Mouse (Mus musculus): Measurements from ENCODE around the gene Pacs2. TPM values are rescaled to one million over a fixed set of nuclear protein-coding genes. Genes with fewer than 3 reads are reported as not detected.

Pacs2 gene
- total RNA-seq, 2 experiments from 2014 or later, result 62.8 to 68.0 TPM

DNA sequence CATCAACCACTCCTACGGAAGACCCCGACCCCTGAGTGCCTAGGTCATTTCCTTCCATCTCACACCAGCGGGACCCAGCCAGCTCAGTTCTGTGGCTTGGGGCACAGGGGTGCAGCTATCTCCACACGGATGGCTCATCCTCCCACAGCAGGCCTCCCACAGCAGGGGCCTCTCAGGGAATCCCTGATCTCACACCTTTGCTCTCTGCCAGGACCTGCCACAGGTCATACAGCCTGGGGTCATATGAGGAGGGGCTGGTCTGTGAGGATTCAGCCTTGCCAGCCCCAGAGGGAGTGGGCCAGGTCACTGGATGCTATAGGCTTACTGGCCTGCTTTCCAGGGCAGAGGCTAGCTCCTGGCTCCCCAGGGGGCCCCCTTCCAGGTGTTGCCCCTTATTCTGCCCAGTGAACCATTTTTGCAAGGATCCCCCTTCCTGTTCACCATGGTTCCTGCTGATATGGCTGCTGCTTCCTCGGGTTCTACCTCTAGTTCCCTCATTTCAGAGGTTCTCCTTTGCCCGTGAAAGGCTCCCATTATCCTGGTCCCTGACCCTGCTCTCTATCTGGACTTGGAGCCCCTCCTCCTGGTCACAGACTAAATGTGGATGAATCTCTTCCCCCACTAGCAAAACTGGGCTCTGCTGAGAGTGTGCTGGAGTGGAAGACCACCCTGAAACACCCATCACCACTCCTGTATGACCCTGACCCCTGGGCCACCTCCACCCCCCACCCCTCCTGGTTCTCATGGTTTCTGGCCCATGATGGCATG lies 85.3 kb downstream of the Pacs2 start:
- DNase-seq (ENCODE audit: extremely low spot score in 1 of 2, low spot score in 2 of 2), result no peak
- no peak for TF ChIP-seq CTCF (IDR thresholded peaks at IDR 0.05)
- Histone ChIP-seq H3K27ac (peak overlapping the region; percentile 78; the same call in 1 of the 2 replicates), H3K4me3 (peak overlapping the region; percentile 75)
- intact Hi-C loops (cut with DNase I), result loop anchor here (2.0 to 5.0 kb wide), 2 partner anchors 25 to 97 kb away; partner anchors contain the start of genes Brf1 and Tex22

DNA sequence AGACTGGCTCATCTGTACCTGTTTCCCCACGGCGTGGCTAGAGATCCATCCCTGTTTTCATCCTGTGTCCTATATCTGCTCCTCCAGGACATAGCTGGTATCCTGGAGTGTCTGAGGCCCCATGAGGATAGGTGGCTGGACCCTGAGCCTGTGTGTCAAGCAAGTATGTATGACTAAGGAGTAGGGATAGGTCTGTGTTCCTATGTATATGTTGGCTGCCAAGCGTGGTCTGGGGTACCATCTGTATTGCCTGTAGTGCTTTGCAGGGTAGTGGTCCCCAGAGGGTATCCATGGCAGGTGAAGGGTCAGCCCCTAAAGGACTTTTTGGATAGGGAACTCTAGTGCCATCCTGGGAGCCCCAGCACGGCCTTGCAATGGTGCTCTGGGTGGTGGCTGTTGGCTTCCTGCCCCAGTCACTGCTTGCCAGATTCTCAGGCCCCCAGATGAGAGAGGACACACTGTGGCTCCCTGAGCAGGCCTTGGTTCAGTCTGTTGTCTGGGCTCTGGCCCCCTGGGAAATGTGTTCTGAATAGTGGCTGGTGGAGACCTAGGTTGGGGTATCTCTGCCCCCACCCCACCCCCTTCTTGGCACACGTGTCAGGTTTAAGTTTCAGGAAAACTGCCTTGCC lies 86.3 kb downstream of the Pacs2 start:
- no peak for TF ChIP-seq CTCF (IDR thresholded peaks at IDR 0.05)
- H3K27ac ChIP-seq, result peak overlapping the region; percentile 32; the same call in 1 of the 2 replicates
- no peak for DNase-seq (ENCODE audit: extremely low spot score in 1 of 2, low spot score in 2 of 2)
- intact Hi-C loops (cut with DNase I), result loop anchor here (5.0 kb wide), 1 partner anchor 98 kb away; the partner anchor contains the start of gene Brf1
- H3K4me3 ChIP-seq, result no peak overlapping the region

DNA sequence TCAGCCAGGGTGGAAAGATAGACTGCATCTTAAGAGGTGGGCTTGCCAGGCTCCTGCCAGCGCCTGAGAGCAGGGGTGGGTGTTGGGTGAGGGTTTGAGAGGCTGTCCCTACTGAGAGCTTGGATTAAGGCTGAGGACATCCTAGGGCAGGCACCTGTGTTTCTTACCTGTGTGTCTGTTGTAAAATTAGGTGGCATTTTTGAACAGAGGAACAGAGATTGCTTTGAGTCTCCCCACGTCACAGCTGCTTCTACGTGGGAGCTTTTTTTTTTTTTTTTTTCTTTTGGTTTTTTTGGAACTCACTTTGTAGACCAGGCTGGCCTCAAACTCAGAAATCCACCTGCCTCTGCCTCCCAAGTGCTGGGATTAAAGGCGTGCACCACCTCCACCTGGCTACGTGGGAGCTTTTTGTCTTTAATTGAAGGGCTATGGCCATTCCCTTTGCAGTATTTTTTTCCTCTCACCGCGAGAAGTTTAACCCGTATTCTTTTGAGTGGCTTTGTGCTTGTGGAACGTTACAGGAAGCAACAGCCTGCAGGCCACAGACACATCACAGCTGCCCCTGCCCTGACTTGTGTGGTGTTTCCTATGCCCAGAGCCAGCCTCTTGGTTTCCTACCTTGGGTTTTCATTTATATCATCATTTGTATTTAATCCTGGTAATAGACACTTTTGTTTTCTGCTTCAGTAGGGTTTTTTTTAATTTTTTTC lies 87.1 kb downstream of the Pacs2 start:
- TF ChIP-seq CTCF (IDR thresholded peaks at IDR 0.05), result no peak
- no peak overlapping the region for H3K4me3 ChIP-seq
- DNase-seq (ENCODE audit: extremely low spot score in 1 of 2, low spot score in 2 of 2), result no peak
- intact Hi-C loops (cut with DNase I), result loop anchor here (5.0 kb wide), 1 partner anchor 99 kb away; the partner anchor contains the start of gene Brf1
- no peak overlapping the region for H3K27ac ChIP-seq

DNA sequence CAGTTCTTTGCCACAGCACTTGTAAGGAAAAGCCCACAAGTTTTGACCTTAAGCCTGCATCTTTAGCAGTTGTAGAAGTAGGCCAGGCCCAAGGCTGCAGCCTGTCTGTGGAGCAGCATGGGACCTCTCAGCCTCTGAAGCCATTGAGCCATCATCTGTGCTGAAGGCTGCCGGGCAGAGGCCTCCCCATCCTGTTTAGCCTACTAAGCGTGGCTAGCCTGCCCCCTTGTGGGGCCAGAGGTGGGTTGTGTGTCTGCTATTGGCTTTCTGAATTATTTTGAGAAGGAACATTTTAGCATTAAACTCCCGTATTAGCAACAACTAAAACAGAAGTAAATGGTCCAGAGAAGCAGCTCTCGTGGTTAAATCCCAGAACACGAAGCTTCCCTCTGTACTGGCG lies 88.2 kb downstream of the Pacs2 start:
- Histone ChIP-seq H3K4me3 (no peak overlapping the region), H3K27ac (peak overlapping the region; percentile 57; the same call in 1 of the 2 replicates)
- TF ChIP-seq CTCF (IDR thresholded peaks at IDR 0.05), result peak; percentile 71
- DNase-seq (ENCODE audit: extremely low spot score in 1 of 2, low spot score in 2 of 2), result peak in 1 of 2 experiments; percentile 55
- intact Hi-C loops (cut with DNase I), result loop anchor here (5.0 kb wide), 1 partner anchor 100 kb away; the partner anchor contains the start of gene Brf1

DNA sequence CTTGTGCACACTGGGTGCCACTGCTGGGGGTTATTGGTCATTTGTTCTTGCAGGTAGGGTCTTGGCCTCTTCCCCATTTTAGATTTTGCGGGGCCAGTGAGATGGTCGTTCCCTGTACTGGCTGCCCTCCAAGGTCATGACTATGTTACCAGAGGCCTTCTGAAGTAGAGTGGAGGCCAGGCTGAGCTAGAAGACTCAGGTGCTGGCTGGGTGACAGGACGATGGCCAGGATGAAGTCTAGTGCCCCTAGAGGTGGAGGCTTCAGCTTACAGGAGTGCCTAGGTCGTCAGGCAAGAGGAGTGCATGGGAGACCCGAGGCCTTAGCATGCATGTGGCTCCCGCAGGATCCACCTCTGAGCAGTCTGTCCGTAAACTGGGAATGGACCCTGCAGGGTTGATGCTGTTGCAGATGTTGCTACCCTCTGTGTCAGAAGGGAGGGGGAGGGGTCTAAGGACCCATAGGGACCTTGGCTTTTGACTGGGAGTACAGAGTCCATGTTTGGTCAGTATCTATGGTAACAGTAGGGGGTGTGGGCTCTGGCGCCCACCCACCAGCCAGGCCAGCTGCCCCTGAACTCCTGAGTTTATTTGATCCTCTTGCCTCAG lies 89.6 kb downstream of the Pacs2 start:
- Histone ChIP-seq H3K27ac (no peak overlapping the region), H3K4me3 (no peak overlapping the region)
- TF ChIP-seq CTCF (IDR thresholded peaks at IDR 0.05), result peak; percentile 35
- no peak for DNase-seq (ENCODE audit: extremely low spot score in 1 of 2, low spot score in 2 of 2)
- intact Hi-C loops (cut with DNase I), result loop anchor here (5.0 kb wide), 1 partner anchor 102 kb away; the partner anchor contains the start of gene Brf1

DNA sequence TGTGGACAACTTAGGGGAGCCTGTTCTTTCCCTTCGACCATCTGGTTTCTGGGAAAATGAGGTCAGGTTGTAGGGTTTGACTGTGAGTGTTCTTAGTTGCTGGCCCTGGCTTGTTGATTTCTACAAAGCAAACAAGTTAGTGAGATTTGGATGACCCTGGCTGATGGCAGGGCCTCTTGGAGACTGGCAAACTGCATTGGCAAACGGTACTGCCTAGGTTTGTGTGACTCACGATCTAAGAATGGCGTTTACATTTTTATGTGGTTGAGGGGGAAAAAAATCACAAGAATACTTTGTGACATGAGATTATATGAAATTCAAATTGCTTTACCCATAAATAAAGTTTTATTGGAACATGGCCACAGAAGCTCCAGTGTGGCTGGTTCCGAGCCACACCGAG lies 92.1 kb downstream of the Pacs2 start:
- Histone ChIP-seq H3K27ac (peak overlapping the region; percentile 13; the same call in 1 of the 2 replicates), H3K4me3 (no peak overlapping the region)
- intact Hi-C loops (cut with DNase I), result no loop called here
- TF ChIP-seq CTCF (IDR thresholded peaks at IDR 0.05), result no peak
- no peak for DNase-seq (ENCODE audit: extremely low spot score in 1 of 2, low spot score in 2 of 2)

DNA sequence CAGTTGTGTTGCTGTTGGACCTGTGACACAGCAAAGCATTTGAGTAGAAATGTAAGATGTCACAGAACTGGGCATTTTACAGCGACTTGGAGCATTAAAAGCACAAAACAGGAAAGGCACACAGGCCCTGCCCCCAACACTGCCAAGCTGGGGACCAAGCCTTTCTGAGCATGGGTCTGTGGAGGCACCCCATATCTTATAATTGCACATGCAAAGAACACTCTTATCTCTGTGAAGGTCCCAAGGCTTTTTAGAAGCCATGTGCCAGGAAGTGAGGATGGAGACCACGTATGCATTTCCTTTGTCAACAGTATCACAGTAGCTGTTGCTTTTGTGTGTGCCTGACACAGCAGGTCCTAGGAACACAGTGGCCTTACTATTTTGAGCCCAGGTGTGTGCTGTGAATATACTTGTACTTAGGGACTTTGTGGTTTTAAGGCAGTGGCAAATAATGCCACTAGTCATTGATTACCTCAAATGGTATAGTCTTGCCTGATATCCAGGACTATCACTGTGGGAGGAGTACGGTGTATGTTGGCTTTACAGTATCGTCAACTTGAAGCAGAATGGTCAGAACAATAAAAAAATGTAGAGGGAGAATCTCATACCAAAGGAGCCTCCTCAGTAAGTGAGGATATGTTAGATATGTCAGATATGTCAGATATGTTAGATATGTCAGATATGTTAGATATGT lies 93.3 kb downstream of the Pacs2 start:
- intact Hi-C loops (cut with DNase I), result no loop called here
- TF ChIP-seq CTCF (IDR thresholded peaks at IDR 0.05), result no peak
- no peak for DNase-seq (ENCODE audit: extremely low spot score in 1 of 2, low spot score in 2 of 2)
- no peak overlapping the region for H3K27ac ChIP-seq
- H3K4me3 ChIP-seq, result no peak overlapping the region

DNA sequence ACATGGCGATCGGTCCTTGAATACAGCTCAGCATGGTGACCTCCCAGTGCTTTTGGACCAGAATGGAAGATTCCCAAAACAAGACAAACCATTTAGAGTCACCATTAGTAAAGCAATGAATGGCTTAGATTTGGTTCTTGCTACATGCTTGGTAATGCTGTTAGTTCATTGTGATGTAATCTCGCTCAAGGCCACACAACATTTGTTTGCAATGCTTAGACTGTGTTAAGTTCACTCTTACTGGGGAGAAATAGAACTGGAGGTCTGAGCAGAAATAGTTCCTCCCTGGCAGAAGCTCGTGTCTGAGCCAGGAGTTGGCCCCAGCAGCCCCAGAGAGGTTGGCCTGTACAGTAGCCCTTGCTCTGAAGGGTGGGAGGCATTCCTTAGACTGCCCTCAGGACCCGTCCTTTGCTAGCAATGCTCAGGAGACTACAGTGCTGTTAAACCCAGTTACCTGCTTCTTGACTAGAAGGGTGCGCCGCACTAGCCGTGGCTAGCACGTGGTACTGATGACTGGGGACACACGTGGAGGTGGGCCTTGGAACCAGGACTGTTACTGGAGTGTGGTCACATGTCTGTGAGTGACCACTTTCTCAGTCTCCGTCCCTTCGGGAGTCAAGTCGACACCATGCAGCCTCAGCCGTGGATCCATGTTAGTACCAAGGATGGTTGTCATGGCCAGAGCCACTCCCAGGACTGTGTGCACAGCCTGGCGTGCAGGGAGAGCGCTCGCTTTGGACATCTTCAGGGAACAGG lies 94.4 kb downstream of the Pacs2 start:
- no peak for TF ChIP-seq CTCF (IDR thresholded peaks at IDR 0.05)
- H3K4me3 ChIP-seq, result no peak overlapping the region
- no peak overlapping the region for H3K27ac ChIP-seq
- intact Hi-C loops (cut with DNase I), result no loop called here
- no peak for DNase-seq (ENCODE audit: extremely low spot score in 1 of 2, low spot score in 2 of 2)

DNA sequence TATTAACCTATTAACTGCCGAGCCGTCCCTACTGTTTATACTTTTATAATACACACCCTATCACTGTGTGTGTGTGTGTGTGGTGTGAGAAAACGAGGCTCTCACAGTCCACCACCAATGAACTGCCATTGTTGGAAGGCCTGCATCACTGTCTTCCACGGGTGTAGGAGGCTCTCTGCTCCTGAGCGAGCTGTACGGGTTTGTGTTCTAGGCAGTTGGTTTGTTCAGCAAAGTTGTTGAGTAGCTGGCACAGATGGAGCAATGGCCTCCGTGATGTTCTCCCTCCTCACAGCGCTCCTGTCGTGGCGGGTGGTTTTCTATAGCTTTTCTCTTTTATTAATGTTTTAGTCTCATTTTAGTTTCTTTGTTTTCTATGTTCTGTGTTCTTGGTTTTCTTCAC lies 95.5 kb downstream of the Pacs2 start:
- no peak overlapping the region; the same call in 1 of the 2 replicates for H3K27ac ChIP-seq
- no peak overlapping the region for H3K4me3 ChIP-seq
- intact Hi-C loops (cut with DNase I), result no loop called here
- DNase-seq (ENCODE audit: extremely low spot score in 1 of 2, low spot score in 2 of 2), result no peak
- no peak for TF ChIP-seq CTCF (IDR thresholded peaks at IDR 0.05)

DNA sequence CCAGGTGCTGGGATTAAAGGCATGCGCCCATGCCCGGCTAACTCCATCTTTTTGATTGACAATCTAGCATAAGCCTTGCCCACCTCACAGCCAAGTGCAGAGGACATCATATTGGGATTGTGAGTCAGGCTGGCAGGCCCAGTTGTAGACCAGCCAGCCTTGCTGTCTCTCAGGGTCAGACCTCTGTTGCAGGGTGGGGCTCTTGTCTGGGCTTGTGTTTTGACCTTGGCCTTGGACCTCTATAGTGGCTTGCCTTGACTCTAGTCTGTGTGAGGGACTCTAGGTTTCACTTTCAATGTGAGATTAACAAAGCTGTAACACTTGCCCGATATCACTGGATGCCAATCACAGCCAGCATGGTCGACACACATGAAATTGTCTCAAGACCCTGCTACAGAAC lies 99.8 kb downstream of the Pacs2 start:
- TF ChIP-seq CTCF (IDR thresholded peaks at IDR 0.05), result no peak
- intact Hi-C loops (cut with DNase I), result no loop called here
- no peak for DNase-seq (ENCODE audit: extremely low spot score in 1 of 2, low spot score in 2 of 2)
- Histone ChIP-seq H3K27ac (no peak overlapping the region), H3K4me3 (no peak overlapping the region)

Data from left cerebral cortex, adult 2 months (tissue).